Comparison of ENCODE assay signal across 30 mouse cellular contexts in genomic region chr9:9676078-9676477, GRCm38 (mm10).
"Had no signal": no experiment of that assay in that cellular context is flagged by ENCODE, and none has a peak within 500 bp of the region (broad histone marks: within the 10 kb centered on the region; RNA-seq: fewer than 3 reads in every experiment).

No protein-coding gene starts in this region.

- H3K9ac ChIP-seq: limb, embryonic 12.5 days; limb, embryonic 13.5 days; limb, embryonic 15.5 days; liver, embryonic 12.5 days; liver, embryonic 13.5 days; liver, embryonic 14.5 days; liver, embryonic 15.5 days; liver, postnatal 0 days; lung, embryonic 14.5 days; lung, embryonic 15.5 days; midbrain, embryonic 12.5 days; midbrain, embryonic 13.5 days; midbrain, embryonic 15.5 days had no signal

- H3K4me2 ChIP-seq: limb, embryonic 12.5 days; limb, embryonic 13.5 days; limb, embryonic 15.5 days; liver, embryonic 11.5 days; liver, embryonic 12.5 days; liver, embryonic 13.5 days; liver, embryonic 15.5 days; lung, embryonic 14.5 days; lung, embryonic 15.5 days; midbrain, embryonic 12.5 days; midbrain, embryonic 13.5 days; midbrain, embryonic 15.5 days had no signal

- H3K27me3 ChIP-seq: limb, embryonic 13.5 days; limb, embryonic 15.5 days; liver, embryonic 12.5 days; liver, embryonic 13.5 days; liver, embryonic 15.5 days; lung, embryonic 15.5 days; megakaryocyte, embryonic 14.5 days; midbrain, embryonic 12.5 days; midbrain, embryonic 13.5 days; midbrain, embryonic 15.5 days had no signal

- H3K4me1 ChIP-seq: limb, embryonic 12.5 days; limb, embryonic 13.5 days; limb, embryonic 15.5 days; liver, embryonic 12.5 days; liver, embryonic 13.5 days; liver, embryonic 15.5 days; lung, embryonic 15.5 days; megakaryocyte, embryonic 14.5 days had no signal

- H3K27ac ChIP-seq: left cerebral cortex, adult 2 months; limb, embryonic 10.5 days; limb, embryonic 12.5 days; limb, embryonic 13.5 days; limb, embryonic 15.5 days; liver, embryonic 12.5 days; liver, embryonic 13.5 days; liver, embryonic 14.5 days; liver, embryonic 15.5 days; lung, embryonic 15.5 days; macrophage; midbrain, embryonic 10.5 days; midbrain, embryonic 12.5 days; midbrain, embryonic 13.5 days; midbrain, embryonic 15.5 days had no signal

- H3K36me3 ChIP-seq: limb, embryonic 10.5 days; limb, embryonic 12.5 days; limb, embryonic 13.5 days; limb, embryonic 15.5 days; liver, embryonic 12.5 days; liver, embryonic 13.5 days; liver, embryonic 15.5 days; lung, embryonic 15.5 days; midbrain, embryonic 10.5 days; midbrain, embryonic 12.5 days; midbrain, embryonic 13.5 days; midbrain, embryonic 15.5 days had no signal

- DNase-seq: left cerebral cortex, postnatal 4 days; liver; liver, embryonic 13.5 days; liver, postnatal 0 days; lung, adult 18-20 months; lung, adult 2 months; lung, embryonic 14.5 days; lung, postnatal 10 days; lung, postnatal 14 days; lung, postnatal 36 days; lung, postnatal 4 days; midbrain, embryonic 14.5 days had no signal

- H3K4me3 ChIP-seq: left cerebral cortex, adult 2 months; limb, embryonic 10.5 days; limb, embryonic 12.5 days; limb, embryonic 13.5 days; limb, embryonic 15.5 days; liver, embryonic 12.5 days; liver, embryonic 13.5 days; liver, embryonic 15.5 days; lung, embryonic 15.5 days; megakaryocyte, embryonic 14.5 days; midbrain, embryonic 10.5 days; midbrain, embryonic 12.5 days; midbrain, embryonic 13.5 days; midbrain, embryonic 15.5 days; myocyte had no signal

- ATAC-seq: liver, embryonic 12.5 days; liver, postnatal 0 days; lung, postnatal 0 days; midbrain, embryonic 13.5 days; midbrain, embryonic 15.5 days had no signal

- H3K9me3 ChIP-seq: limb, embryonic 10.5 days; limb, embryonic 12.5 days; limb, embryonic 13.5 days; limb, embryonic 15.5 days; liver, embryonic 12.5 days; liver, embryonic 13.5 days; liver, embryonic 15.5 days; lung, embryonic 15.5 days; megakaryocyte, embryonic 14.5 days; midbrain, embryonic 10.5 days; midbrain, embryonic 12.5 days; midbrain, embryonic 13.5 days; midbrain, embryonic 15.5 days had no signal
